Mouse (Mus musculus): Measurements from ENCODE around the gene Tjp1. TPM values are rescaled to one million over a fixed set of nuclear protein-coding genes. Genes with fewer than 3 reads are reported as not detected.

Gene Tjp1
- total and polyA plus RNA-seq, 2 experiments, result 6.4 to 19.1 TPM

GRCm38 (mm10) chr7:65467306-65468021 lies 60.1 kb downstream of the Tjp1 start:
- peak; percentile 83 for DNase-seq (ENCODE audit: extremely low read depth, low read depth, low spot score)
- H3K9ac ChIP-seq (ENCODE audit: low read depth, low read length), result no peak overlapping the region
- no peaks in the 10 kb centered on the region for H3K79me2 ChIP-seq (ENCODE audit: control insufficient read depth, insufficient read depth, low read length)
- no peaks in the 10 kb centered on the region for H3K36me3 ChIP-seq (ENCODE audit: control insufficient read depth, insufficient read depth, low read length)
- H3K27ac ChIP-seq (replicated peaks; ENCODE audit: insufficient read depth, low read depth, low read length), result no peak overlapping the region
- TF ChIP-seq POLR2A (IDR thresholded peaks at IDR 0.05; ENCODE audit: extremely low read depth, insufficient read depth, low read length) (no peak), CTCF (IDR thresholded peaks at IDR 0.05; ENCODE audit: low read depth, low read length) (no peak)
- H3K4me3 ChIP-seq (ENCODE audit: insufficient read depth, low read depth, low read length), result no peak overlapping the region
- peaks cover 16% of the 10 kb centered on the region for H3K4me1 ChIP-seq (ENCODE audit: control insufficient read depth, insufficient read depth, low read length)
- WGBS, result 36% methylated on average over 4 of the region's 4 CpGs
- no peaks in the 10 kb centered on the region for H3K27me3 ChIP-seq (ENCODE audit: control insufficient read depth, insufficient read depth, low read length)

GRCm38 (mm10) chr7:65466137-65466536 lies 61.4 kb downstream of the Tjp1 start:
- 44% methylated on average over 11 of the region's 11 CpGs for WGBS
- no peaks in the 10 kb centered on the region for H3K79me2 ChIP-seq (ENCODE audit: control insufficient read depth, insufficient read depth, low read length)
- H3K36me3 ChIP-seq (ENCODE audit: control insufficient read depth, insufficient read depth, low read length), result no peaks in the 10 kb centered on the region
- no peaks in the 10 kb centered on the region for H3K27me3 ChIP-seq (ENCODE audit: control insufficient read depth, insufficient read depth, low read length)
- DNase-seq (ENCODE audit: extremely low read depth, low read depth, low spot score), result peak; percentile 81
- no peak overlapping the region for H3K4me3 ChIP-seq (ENCODE audit: insufficient read depth, low read depth, low read length)
- H3K9ac ChIP-seq (ENCODE audit: low read depth, low read length), result no peak overlapping the region
- TF ChIP-seq POLR2A (IDR thresholded peaks at IDR 0.05; ENCODE audit: extremely low read depth, insufficient read depth, low read length), result no peak
- no peak for TF ChIP-seq CTCF (IDR thresholded peaks at IDR 0.05; ENCODE audit: low read depth, low read length)
- H3K27ac ChIP-seq (replicated peaks; ENCODE audit: insufficient read depth, low read depth, low read length), result no peak overlapping the region
- H3K4me1 ChIP-seq (ENCODE audit: control insufficient read depth, insufficient read depth, low read length), result peaks cover 16% of the 10 kb centered on the region

GRCm38 (mm10) chr7:65464518-65465037 lies 63.0 kb downstream of the Tjp1 start:
- no peak overlapping the region for H3K4me3 ChIP-seq (ENCODE audit: insufficient read depth, low read depth, low read length)
- DNase-seq (ENCODE audit: extremely low read depth, low read depth, low spot score), result peak; percentile 77
- no peak for TF ChIP-seq POLR2A (IDR thresholded peaks at IDR 0.05; ENCODE audit: extremely low read depth, insufficient read depth, low read length)
- TF ChIP-seq CTCF (IDR thresholded peaks at IDR 0.05; ENCODE audit: low read depth, low read length), result no peak
- no peak overlapping the region for H3K27ac ChIP-seq (replicated peaks; ENCODE audit: insufficient read depth, low read depth, low read length)
- H3K79me2 ChIP-seq (ENCODE audit: control insufficient read depth, insufficient read depth, low read length), result no peaks in the 10 kb centered on the region
- no peak overlapping the region for H3K9ac ChIP-seq (ENCODE audit: low read depth, low read length)
- no peaks in the 10 kb centered on the region for H3K36me3 ChIP-seq (ENCODE audit: control insufficient read depth, insufficient read depth, low read length)
- H3K4me1 ChIP-seq (ENCODE audit: control insufficient read depth, insufficient read depth, low read length), result peaks cover 13% of the 10 kb centered on the region
- H3K27me3 ChIP-seq (ENCODE audit: control insufficient read depth, insufficient read depth, low read length), result no peaks in the 10 kb centered on the region
- 44% methylated on average over 3 of the region's 3 CpGs for WGBS

- Histone ChIP-seq H3K27ac (replicated peaks; ENCODE audit: insufficient read depth, low read depth, low read length) (no peak overlapping the region), H3K36me3 (ENCODE audit: control insufficient read depth, insufficient read depth, low read length) (no peaks in the 10 kb centered on the region), H3K4me1 (ENCODE audit: control insufficient read depth, insufficient read depth, low read length) (peaks cover 14% of the 10 kb centered on the region), H3K4me3 (ENCODE audit: insufficient read depth, low read depth, low read length) (no peak overlapping the region), H3K79me2 (ENCODE audit: control insufficient read depth, insufficient read depth, low read length) (no peaks in the 10 kb centered on the region), H3K9ac (ENCODE audit: low read depth, low read length) (no peak overlapping the region), H3K27me3 (ENCODE audit: control insufficient read depth, insufficient read depth, low read length) (no peaks in the 10 kb centered on the region)
- 82% methylated on average over 4 of the region's 4 CpGs for WGBS
- no peak for DNase-seq (ENCODE audit: extremely low read depth, low read depth, low spot score)
- TF ChIP-seq POLR2A (IDR thresholded peaks at IDR 0.05; ENCODE audit: extremely low read depth, insufficient read depth, low read length), result no peak
Measured at GRCm38 (mm10) chr7:65463438-65463837, 64.1 kb downstream of the Tjp1 start.

- no peak overlapping the region for H3K27ac ChIP-seq (replicated peaks; ENCODE audit: insufficient read depth, low read depth, low read length)
- 88% methylated on average over 1 of the region's 1 CpGs for WGBS
- H3K4me3 ChIP-seq (ENCODE audit: insufficient read depth, low read depth, low read length), result no peak overlapping the region
- TF ChIP-seq CTCF (IDR thresholded peaks at IDR 0.05; ENCODE audit: low read depth, low read length) (no peak), POLR2A (IDR thresholded peaks at IDR 0.05; ENCODE audit: extremely low read depth, insufficient read depth, low read length) (no peak)
- no peaks in the 10 kb centered on the region for H3K36me3 ChIP-seq (ENCODE audit: control insufficient read depth, insufficient read depth, low read length)
- H3K9ac ChIP-seq (ENCODE audit: low read depth, low read length), result no peak overlapping the region
- peaks cover 7% of the 10 kb centered on the region for H3K4me1 ChIP-seq (ENCODE audit: control insufficient read depth, insufficient read depth, low read length)
- DNase-seq (ENCODE audit: extremely low read depth, low read depth, low spot score), result no peak
- no peaks in the 10 kb centered on the region for H3K27me3 ChIP-seq (ENCODE audit: control insufficient read depth, insufficient read depth, low read length)
- no peaks in the 10 kb centered on the region for H3K79me2 ChIP-seq (ENCODE audit: control insufficient read depth, insufficient read depth, low read length)
Measured at GRCm38 (mm10) chr7:65461412-65461811, 66.2 kb downstream of the Tjp1 start.

- H3K9ac ChIP-seq (ENCODE audit: low read depth, low read length), result no peak overlapping the region
- WGBS, result 87% methylated on average over 3 of the region's 3 CpGs
- H3K27me3 ChIP-seq (ENCODE audit: control insufficient read depth, insufficient read depth, low read length), result no peaks in the 10 kb centered on the region
- no peaks in the 10 kb centered on the region for H3K79me2 ChIP-seq (ENCODE audit: control insufficient read depth, insufficient read depth, low read length)
- DNase-seq (ENCODE audit: extremely low read depth, low read depth, low spot score), result no peak
- H3K4me3 ChIP-seq (ENCODE audit: insufficient read depth, low read depth, low read length), result no peak overlapping the region
- H3K4me1 ChIP-seq (ENCODE audit: control insufficient read depth, insufficient read depth, low read length), result 0 out of 2 replicates have a peak, but pooled peaks cover 1% of the 10 kb centered on the region
- no peak overlapping the region for H3K27ac ChIP-seq (replicated peaks; ENCODE audit: insufficient read depth, low read depth, low read length)
- H3K36me3 ChIP-seq (ENCODE audit: control insufficient read depth, insufficient read depth, low read length), result no peaks in the 10 kb centered on the region
- TF ChIP-seq POLR2A (IDR thresholded peaks at IDR 0.05; ENCODE audit: extremely low read depth, insufficient read depth, low read length) (no peak), CTCF (IDR thresholded peaks at IDR 0.05; ENCODE audit: low read depth, low read length) (no peak)
Measured at GRCm38 (mm10) chr7:65460196-65460595, 67.4 kb downstream of the Tjp1 start.

All from liver, adult 2 months (tissue).